Mouse (Mus musculus) stomach, postnatal 0 days (tissue): ENCODE measurements around the gene Gm10840. TPM values are rescaled to one million over a fixed set of nuclear protein-coding genes. Genes with fewer than 3 reads are reported as not detected.
"Not testable (repeated sequence)": the region's sequence is repeated elsewhere in the genome, so short reads cannot be mapped to it uniquely, and the experiment has no call there.

Source experiments
- ATAC-seq: fragments of 200-750 bp; cut with Nextera tagmentation; 2 replicates; pipeline ENCODE4 v1.8.0; 2017; ENCODE audit not compliant: low FRiP score, low TSS enrichment
- DNase-seq: peaks from one replicate; pipeline ENCODE4 v3.0.0-alpha.2; 2016; ENCODE audit warnings: low spot score
- H3K27ac ChIP-seq: fragments of 300-500 bp; sonication (generic); replicated peaks from 2 replicates; pipeline ENCODE4 v1.5.1; 2014; ENCODE audit warnings: mild to moderate bottlenecking, control low read depth
- H3K27me3 ChIP-seq: fragments of 300-500 bp; sonication (generic); 2 replicates; pipeline ENCODE4 v1.6.1; 2014; ENCODE audit warnings: low read length; ENCODE audit not compliant: control insufficient read depth, insufficient read depth
- H3K36me3 ChIP-seq: fragments of 300-500 bp; sonication (generic); 2 replicates; pipeline ENCODE4 v1.6.1; 2014; ENCODE audit warnings: low read length, mixed read lengths; ENCODE audit not compliant: control insufficient read depth, insufficient read depth
- H3K4me1 ChIP-seq: fragments of 300-500 bp; sonication (generic); replicated peaks from 2 replicates; pipeline ENCODE4 v1.6.1; 2014; ENCODE audit warnings: antibody characterized with exemption; ENCODE audit not compliant: control insufficient read depth, insufficient read depth
- H3K4me2 ChIP-seq: fragments of 300-500 bp; sonication (generic); replicated peaks from 2 replicates; pipeline ENCODE4 v1.6.1; 2014; ENCODE audit warnings: low read depth, mild to moderate bottlenecking, control low read depth, moderate library complexity
- H3K4me3 ChIP-seq: fragments of 300-500 bp; sonication (generic); 2 replicates; pipeline ENCODE4 v1.5.1; 2014; ENCODE audit warnings: low read depth, low read length, control low read depth
- H3K9ac ChIP-seq: fragments of 300-500 bp; sonication (generic); 2 replicates; pipeline ENCODE4 v1.6.1; 2014; ENCODE audit warnings: mild to moderate bottlenecking, low read length, control low read depth, mixed read lengths
- H3K9me3 ChIP-seq: fragments of 300-500 bp; sonication (generic); 2 replicates; pipeline ENCODE4 v1.6.1; 2016; ENCODE audit warnings: low read length; ENCODE audit not compliant: control insufficient read depth
- CTCF ChIP-seq: IDR thresholded peaks from 2 replicates; pipeline ENCODE4 v1.5.1; 2016; ENCODE audit warnings: antibody characterized with exemption, low read depth, mild to moderate bottlenecking, moderate library complexity
- EP300 ChIP-seq: optimal IDR thresholded peaks from 2 replicates; pipeline ENCODE3; 2016; ENCODE audit warnings: antibody characterized with exemption
- WGBS: fragments of 180-500 bp; shearing (Covaris S2); extraction: QIAGEN DNeasy Blood & Tissue Kit; methylation state at CpG from one replicate; pipeline ENCODE4 v1.1.7; 2014; 5-methylcytosine and 5-hydroxymethylcytosine counted together
- polyA plus RNA-seq: library from polyadenylated mRNA; unstranded; fragments of >200 nt; fragmentation: Nextera tagmentation; extraction: Ambion mirVana; gene quantifications from 2 replicates; pipeline ENCODE4 v1.2.1, GENCODE M21; 2015

The Gm10840 gene
- polyA plus RNA-seq, 1 experiment from 2014 or later, result not detected

DNA sequence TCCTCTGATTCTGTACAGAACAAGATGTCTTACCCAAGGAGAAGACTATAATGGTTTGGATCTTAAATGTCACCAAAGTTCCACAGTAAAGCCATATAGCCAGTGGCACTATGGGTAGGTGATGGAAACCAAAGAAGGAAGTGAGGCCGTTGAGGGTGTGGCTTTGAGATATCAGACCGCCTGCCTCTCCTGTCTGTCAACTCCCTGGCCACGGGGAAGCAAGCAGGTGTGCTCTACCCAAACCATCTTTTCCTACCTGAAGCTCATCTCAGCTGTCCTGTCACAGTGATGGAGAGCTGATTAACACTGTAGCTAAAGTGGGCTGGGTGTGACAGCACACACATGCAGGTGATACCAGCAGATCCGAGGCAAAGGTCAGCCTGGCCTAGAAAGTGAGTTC lies 37.6 kb downstream of the Gm10840 start:
- TF ChIP-seq EP300, result no peak
- TF ChIP-seq CTCF, result no peak
- Histone ChIP-seq H3K4me3 (no peak overlapping the region), H3K9ac (no peak overlapping the region), H3K36me3 (peaks cover 16% of the 10 kb centered on the region), H3K9me3 (no peaks in the 10 kb centered on the region), H3K27me3 (no peaks in the 10 kb centered on the region), H3K4me1 (no peaks in the 10 kb centered on the region), H3K27ac (no peak overlapping the region), H3K4me2 (no peak overlapping the region)
- DNase-seq, result no peak
- 74% methylated on average over 4 of the region's 4 CpGs for WGBS
- ATAC-seq, result no peak

DNA sequence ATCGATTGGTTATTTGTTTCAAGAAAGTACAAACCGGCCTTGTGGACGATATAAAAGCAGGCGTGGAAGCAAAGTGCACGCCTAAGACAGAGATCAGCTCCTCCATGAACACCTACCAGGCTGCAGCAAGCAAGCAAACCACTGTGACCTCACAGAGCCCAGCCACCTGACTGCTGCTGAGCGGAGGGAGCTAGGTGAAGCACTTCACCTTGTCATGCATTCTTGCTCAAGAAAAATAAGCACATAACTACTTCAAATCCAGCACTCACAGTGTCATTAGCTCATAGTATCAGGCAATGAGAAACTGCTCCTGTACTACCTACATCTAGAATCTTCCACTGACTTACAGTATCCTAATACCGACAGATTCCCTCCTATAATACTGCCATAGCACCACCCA lies 39.3 kb downstream of the Gm10840 start:
- H3K27me3 ChIP-seq, H3K4me3 ChIP-seq, ATAC-seq, DNase-seq, H3K9ac ChIP-seq, H3K4me1 ChIP-seq, H3K4me2 ChIP-seq, H3K9me3 ChIP-seq, H3K27ac ChIP-seq: not testable (repeated sequence)
- H3K36me3 ChIP-seq, result peaks cover 19% of the 10 kb centered on the region
- WGBS, result 93% methylated on average over 7 of the region's 7 CpGs

DNA sequence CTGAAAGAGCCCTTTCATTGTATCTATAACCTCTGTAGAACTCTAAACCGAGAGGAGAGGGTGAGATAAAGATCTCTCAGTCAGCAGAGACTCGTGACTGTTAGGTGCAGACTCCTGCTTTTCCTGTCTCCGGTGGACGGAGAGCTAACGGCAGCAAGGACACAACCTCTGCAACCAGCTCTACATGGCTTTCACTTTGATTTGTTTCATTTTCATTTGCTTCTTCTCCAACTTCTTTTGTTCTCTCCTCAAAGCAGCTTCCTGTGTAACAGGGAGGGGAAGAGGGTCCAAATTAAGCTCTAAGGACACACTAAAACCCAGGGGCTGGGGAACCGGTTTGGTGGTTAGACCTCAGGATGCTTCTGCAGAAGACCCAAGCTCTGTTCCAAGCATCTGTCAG lies 40.1 kb downstream of the Gm10840 start:
- 70% methylated on average over 6 of the region's 6 CpGs for WGBS
- DNase-seq, result no peak
- Histone ChIP-seq H3K27me3 (no peaks in the 10 kb centered on the region), H3K4me2 (no peak overlapping the region), H3K36me3 (peaks cover 19% of the 10 kb centered on the region), H3K4me1 (no peaks in the 10 kb centered on the region), H3K27ac (no peak overlapping the region), H3K9me3 (no peaks in the 10 kb centered on the region), H3K4me3 (no peak overlapping the region), H3K9ac (no peak overlapping the region)
- TF ChIP-seq EP300 (no peak), CTCF (no peak)
- no peak for ATAC-seq

DNA sequence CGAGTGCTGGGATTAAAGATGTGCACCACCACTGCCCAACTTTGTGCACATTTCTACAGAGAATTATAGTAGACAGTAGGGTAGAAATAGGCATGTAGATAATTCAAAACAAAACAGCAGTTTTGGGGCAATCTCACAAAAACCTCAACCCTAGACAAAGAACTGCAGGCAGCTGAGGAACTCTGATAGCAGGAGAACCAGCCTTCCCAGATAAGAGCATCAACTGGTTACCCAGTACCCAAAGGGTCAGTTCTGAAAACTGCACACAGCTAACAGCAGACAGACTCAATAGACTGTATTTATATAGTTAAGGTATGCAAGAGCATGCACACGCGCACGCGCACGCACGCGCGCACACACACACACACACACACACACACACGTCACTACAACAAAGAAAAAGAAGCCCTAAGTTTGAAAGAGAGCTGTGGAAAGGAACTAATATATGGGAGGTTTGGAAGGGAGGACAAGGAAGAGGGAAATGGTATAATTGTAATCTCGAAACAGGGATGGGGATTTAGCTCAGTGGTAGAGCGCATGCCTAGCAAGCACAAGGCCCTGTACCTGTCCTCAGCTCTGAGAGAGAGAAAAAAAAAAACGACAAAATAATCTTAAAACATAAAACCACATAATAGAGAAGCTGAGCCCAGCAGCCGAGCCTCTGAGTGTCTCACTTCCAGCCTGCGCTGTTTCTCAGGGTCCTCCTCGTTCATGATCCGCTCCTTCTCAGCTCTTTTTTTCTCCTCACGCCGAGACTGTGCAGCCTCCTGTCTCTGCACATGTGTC lies 40.9 kb downstream of the Gm10840 start:
- H3K27ac ChIP-seq, result no peak overlapping the region
- no peaks in the 10 kb centered on the region for H3K9me3 ChIP-seq
- H3K9ac ChIP-seq, result no peak overlapping the region
- DNase-seq (no peak), ATAC-seq (no peak)
- H3K27me3 ChIP-seq, result no peaks in the 10 kb centered on the region
- WGBS, result 89% methylated on average over 19 of the region's 19 CpGs
- H3K36me3 ChIP-seq, result peaks cover 20% of the 10 kb centered on the region
- H3K4me2 ChIP-seq, result no peak overlapping the region
- H3K4me1 ChIP-seq, result no peaks in the 10 kb centered on the region
- TF ChIP-seq EP300 (no peak), CTCF (no peak)
- H3K4me3 ChIP-seq, result no peak overlapping the region

DNA sequence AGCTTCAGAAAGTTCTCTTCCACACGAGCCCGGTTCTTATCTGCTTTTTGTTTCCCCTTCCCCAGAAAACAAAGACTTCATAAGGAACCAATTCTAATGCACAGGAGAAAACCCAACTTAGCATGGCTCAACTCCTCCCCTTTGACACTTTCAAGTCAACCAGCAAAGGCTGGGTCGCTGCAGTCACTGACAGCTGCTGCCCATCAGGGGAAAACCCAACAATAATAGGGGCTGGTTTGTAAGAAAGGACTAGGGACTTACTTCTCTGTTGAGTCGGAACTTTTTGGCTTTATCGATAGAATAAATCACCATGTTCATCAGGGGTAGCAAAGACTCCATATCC lies 41.4 kb downstream of the Gm10840 start, which contains the start of gene Strada:
TSS of gene Strada (minus strand) at position 46 of the 343 bp plus-strand sequence.
- Histone ChIP-seq H3K27me3 (no peaks in the 10 kb centered on the region), H3K9me3 (no peaks in the 10 kb centered on the region), H3K36me3 (peaks cover 25% of the 10 kb centered on the region), H3K4me1 (no peaks in the 10 kb centered on the region), H3K27ac (no peak within 1 kb of the TSS), H3K4me2 (no peak within 1 kb of the TSS), H3K4me3 (no peak within 1 kb of the TSS), H3K9ac (no peak within 1 kb of the TSS)
- DNase-seq, result no peak
- TF ChIP-seq EP300, result no peak
- no peak for TF ChIP-seq CTCF
- no peak for ATAC-seq
- 80% methylated on average over 5 of the region's 5 CpGs for WGBS

Other genes with a start within 250 kb of the Gm10840 start
- 56.1 and 58.3 TPM in 2 replicates for gene Cyb561, start 207.5 kb upstream of the Gm10840 start, polyA plus RNA-seq
- gene Ace, start 192.9 kb upstream of the Gm10840 start, polyA plus RNA-seq, result 2.1 and 2.4 TPM in 2 replicates
- not detected in 2 replicates for gene Ace3, start 166.2 kb upstream of the Gm10840 start, polyA plus RNA-seq
- 0.54 and 0.55 TPM in 2 replicates for gene Kcnh6, start 152.7 kb upstream of the Gm10840 start, polyA plus RNA-seq
- 25.9 and 28.1 TPM in 2 replicates for gene Dcaf7, start 124.0 kb upstream of the Gm10840 start, polyA plus RNA-seq
- gene Taco1, start 94.8 kb upstream of the Gm10840 start, polyA plus RNA-seq, result 7.6 and 8.1 TPM in 2 replicates
- gene Map3k3, start 76.2 kb upstream of the Gm10840 start, polyA plus RNA-seq, result 8.7 and 10.2 TPM in 2 replicates
- gene Limd2, start within 50 bp of the Gm10840 start, polyA plus RNA-seq, result 45.3 and 48.7 TPM in 2 replicates
- 9.9 and 11.8 TPM in 2 replicates for gene Strada, start 41.3 kb downstream of the Gm10840 start, polyA plus RNA-seq
- gene Ccdc47, start 55.5 kb downstream of the Gm10840 start, polyA plus RNA-seq, result 51.4 and 52.5 TPM in 2 replicates
- gene Ddx42, start 56.1 kb downstream of the Gm10840 start, polyA plus RNA-seq, result 27.2 TPM in 2 replicates
- 24.4 and 24.5 TPM in 2 replicates for gene Ftsj3, start 95.2 kb downstream of the Gm10840 start, polyA plus RNA-seq
- gene Psmc5, start 95.3 kb downstream of the Gm10840 start, polyA plus RNA-seq, result 202 and 206 TPM in 2 replicates
- gene Smarcd2, start 112.1 kb downstream of the Gm10840 start, polyA plus RNA-seq, result 43.5 and 47.6 TPM in 2 replicates
- gene Tcam1, start 115.8 kb downstream of the Gm10840 start, polyA plus RNA-seq, result 0.07 and 0.10 TPM in 2 replicates
- gene Gh, start 141.0 kb downstream of the Gm10840 start, polyA plus RNA-seq, result not detected in 2 replicates
- gene Cd79b, start 153.9 kb downstream of the Gm10840 start, polyA plus RNA-seq, result 1.9 TPM in 2 replicates
- gene Scn4a, start 192.4 kb downstream of the Gm10840 start, polyA plus RNA-seq, result 0.02 and 0.12 TPM in 2 replicates
- gene Prr29, start 204.6 kb downstream of the Gm10840 start, polyA plus RNA-seq, result 0.23 and 0.41 TPM in 2 replicates
- gene Icam2, start 227.2 kb downstream of the Gm10840 start, polyA plus RNA-seq, result 12.7 and 13.2 TPM in 2 replicates